Mouse (Mus musculus) layer of hippocampus, adult 18-20 months (tissue): ENCODE results near the gene Thoc5. TPM values are rescaled to one million over a fixed set of nuclear protein-coding genes. Genes with fewer than 3 reads are reported as not detected.

Experiments
- DNase-seq, 2 experiments: peaks; one replicate each; pipeline ENCODE4 v3.0.0; 2022; ENCODE audit warnings: low spot score in 2 of 2
- total RNA-seq, 2 experiments: library from RNA; stranded (reverse); gene quantifications; 2 replicates each; pipeline ENCODE4 v1.2.3; 2021

Gene Thoc5
- total RNA-seq, 2 experiments from 2014 or later: 37.1 to 37.2 TPM

GRCm38 (mm10) chr11:4901956-4902355 lies 6.8 kb downstream of the Thoc5 start:
- no peak for DNase-seq

- no peak for DNase-seq
These were observed 11.1 kb downstream of the Thoc5 start for GRCm38 (mm10) chr11:4906231-4906630.

GRCm38 (mm10) chr11:4916068-4916467 lies 20.9 kb downstream of the Thoc5 start:
- peak in 1 of 2 experiments; percentile 77 for DNase-seq

GRCm38 (mm10) chr11:4921281-4921680 lies 26.2 kb downstream of the Thoc5 start:
- no peak for DNase-seq

- DNase-seq: no peak
These were observed 26.6 kb downstream of the Thoc5 start for GRCm38 (mm10) chr11:4921751-4922150.

GRCm38 (mm10) chr11:4927224-4927623 lies 32.1 kb downstream of the Thoc5 start:
- no peak for DNase-seq

DNA sequence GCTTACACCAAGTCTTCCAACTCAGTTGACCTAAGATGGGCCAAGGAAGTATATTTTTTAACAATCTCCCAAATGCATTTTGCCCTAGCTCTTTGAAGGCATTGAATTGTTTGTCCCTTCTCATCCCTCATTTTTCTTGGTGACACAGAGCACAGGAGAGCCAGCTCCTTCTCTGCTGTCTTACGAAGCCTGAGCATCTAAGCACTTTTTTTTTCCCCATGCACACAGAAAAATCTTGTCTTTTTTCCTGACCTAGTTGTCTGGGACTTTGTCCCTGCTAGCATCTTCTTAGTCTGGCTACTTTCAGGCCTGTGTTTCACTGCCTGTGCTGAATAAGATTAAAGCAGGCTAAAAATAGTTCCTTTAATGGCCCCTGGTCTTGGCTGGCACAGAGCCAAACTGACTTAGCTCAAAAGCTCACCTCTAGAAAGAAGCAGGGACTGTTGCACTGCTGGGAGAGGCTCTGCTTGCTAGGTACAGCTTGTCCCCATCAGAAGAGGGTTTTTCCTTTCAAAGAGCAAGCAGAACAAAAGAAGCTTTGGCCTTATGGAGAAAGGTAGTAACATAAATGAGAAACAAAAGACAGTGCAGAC lies 36.0 kb downstream of the Thoc5 start:
- DNase-seq: no peak

DNA sequence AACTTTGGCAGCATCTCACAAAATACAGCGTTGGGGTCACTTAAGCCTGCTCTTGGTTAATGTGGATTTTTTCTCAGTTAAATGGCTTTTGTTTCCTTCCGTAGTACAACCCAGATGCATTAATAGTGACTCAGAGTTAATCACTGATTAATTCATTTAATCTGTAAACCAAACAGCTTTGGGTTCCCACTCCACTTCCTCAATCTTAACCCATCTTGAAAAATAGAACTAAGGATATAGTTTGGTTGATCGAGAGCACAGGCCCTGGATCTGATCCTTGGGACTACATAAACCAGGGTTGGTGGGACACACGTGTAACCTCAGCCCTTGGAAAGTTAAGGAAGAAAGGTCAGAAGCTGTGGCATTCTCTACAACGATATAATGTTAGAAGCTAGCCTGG lies 41.1 kb downstream of the Thoc5 start:
- no peak for DNase-seq

DNA sequence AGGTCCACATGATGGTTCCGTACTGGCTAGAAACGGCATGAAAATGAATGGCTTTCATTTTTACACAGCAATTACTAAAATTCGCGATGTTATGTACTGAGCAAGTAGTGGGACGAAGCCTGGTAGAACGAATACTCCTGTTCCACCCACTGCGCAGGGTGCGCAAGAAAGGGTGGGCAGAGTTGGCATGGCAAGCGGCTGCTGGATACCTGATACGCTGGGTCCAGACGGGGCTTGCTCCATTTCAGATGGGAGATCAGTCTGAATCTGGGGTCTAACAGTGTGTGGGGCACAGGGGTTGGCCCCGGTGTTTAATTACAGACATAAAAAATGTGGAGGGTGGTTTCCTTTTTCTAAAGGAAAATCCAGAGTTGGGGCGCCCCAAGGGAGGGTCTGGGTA lies 51.4 kb downstream of the Thoc5 start:
- DNase-seq: no peak

GRCm38 (mm10) chr11:4946947-4947812 lies 52.1 kb downstream of the Thoc5 start:
- peak; percentile 87 to 89 for DNase-seq

- DNase-seq: peak in 1 of 2 experiments; percentile 22
These were observed 52.7 kb downstream of the Thoc5 start, which contains the start of gene Nefh for GRCm38 (mm10) chr11:4947813-4948174. Nefh (minus strand) TSS chr11:4948064.

- no peak for DNase-seq
These were observed 53.7 kb downstream of the Thoc5 start for GRCm38 (mm10) chr11:4948792-4949191.

DNA sequence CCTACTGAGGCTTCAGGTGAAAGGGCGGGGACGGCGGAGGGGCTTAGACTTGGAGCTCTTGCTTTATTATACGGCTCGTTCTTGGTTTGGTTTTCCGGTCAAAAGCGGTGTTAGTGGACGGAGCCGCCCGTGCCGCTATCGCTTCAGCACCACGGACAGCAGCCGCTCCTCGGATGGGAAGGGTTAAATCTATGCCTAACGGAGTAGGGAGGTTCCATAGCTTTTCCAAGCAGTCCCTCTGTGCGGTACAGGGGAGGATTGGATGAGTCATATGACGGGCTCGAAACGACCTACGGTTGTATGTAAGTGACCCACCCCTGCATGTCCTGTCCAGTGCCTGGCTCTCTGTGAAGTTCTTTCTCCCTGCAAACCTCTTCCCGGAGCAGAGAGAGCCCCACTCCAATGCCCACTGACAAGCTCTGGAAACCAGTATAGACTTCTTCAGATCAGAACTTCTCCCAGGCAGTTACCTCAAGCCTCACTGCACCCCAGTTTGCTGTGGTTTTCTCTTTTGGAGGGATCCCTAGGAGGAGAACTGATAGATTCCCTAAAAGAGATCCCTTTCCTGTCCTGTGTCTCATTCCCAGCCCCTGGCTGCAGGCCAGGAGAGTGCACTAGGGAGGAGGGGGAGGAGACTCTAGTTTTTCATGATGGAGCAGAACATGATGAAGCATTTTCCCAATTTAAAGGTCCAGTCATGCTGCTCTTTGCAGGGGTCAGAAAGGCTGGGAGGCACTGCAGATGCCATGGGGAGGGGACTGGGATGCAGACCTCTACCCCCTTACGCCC lies 54.3 kb downstream of the Thoc5 start:
- no peak for DNase-seq

- no peak for DNase-seq
These were observed 58.3 kb downstream of the Thoc5 start for GRCm38 (mm10) chr11:4953401-4953800.

DNA sequence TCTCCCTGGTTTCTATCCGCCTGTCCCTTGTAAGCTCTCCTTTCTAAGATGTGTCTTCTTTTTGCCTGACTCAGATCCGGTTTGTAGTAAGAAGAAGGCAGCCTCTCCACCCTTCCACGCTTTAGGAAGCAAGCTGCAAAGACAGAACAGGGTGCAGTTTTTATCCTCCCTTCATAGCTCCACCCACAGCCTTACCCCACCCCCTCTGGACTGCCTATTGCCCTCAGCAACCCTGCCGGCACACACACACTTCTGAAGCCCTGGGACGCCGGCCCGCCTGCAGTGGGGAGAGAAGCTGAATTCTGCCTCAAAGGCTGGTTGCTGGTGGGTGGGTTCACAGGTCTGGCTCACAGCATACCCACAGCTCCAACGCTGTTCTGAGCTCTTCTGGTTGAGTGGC lies 58.8 kb downstream of the Thoc5 start:
- DNase-seq: no peak

GRCm38 (mm10) chr11:4963099-4963808 lies 68.1 kb downstream of the Thoc5 start:
- DNase-seq: no peak

DNA sequence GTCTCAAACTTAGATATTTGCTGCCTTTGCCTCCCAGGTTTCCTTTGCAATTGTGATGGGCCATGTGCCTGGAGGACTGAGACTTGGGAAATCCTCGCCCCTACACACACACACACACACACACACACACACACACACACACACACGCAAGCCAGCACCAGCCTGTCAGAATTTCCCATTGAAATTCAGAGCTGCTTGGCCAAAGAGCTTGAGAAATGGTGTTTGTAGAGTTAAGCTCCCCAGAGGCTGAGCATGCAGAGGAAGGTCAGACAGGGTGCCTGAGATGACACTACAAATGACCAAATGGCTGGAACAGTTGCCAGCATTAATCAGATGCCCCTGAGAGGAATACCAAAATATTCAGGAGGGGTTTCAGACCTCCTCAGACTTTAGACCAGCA lies 71.2 kb downstream of the Thoc5 start:
- no peak for DNase-seq

- no peak for DNase-seq
These were observed 71.8 kb downstream of the Thoc5 start for GRCm38 (mm10) chr11:4966888-4967287.

DNA sequence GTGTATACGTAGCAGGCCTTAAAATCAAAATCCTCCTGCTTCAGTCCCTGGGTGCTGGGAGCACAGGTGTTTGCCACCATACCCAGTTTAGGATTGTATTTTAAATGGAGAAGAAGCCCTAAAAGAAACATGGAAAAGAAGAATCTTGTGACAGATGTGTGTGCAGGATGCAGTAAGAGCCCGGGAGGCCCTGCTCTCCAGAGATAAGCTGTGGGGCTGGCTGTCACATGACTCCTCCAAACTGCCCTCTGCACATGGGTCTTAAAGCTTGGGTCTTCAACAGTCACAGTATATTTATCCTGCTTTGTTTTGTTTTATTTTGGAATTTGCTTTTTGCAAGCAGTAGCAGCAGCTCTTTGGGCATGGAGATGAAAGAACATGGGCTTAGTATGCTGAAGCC lies 72.4 kb downstream of the Thoc5 start:
- no peak for DNase-seq

- DNase-seq: no peak
These were observed 73.3 kb downstream of the Thoc5 start for GRCm38 (mm10) chr11:4968376-4968775.
